Mouse (Mus musculus) heart, adult 2 months (tissue): Measurements from ENCODE around the gene Vill.

ENCODE experiments used
- CTCF ChIP-seq: fragments of 200-600 bp; IDR thresholded peaks from 2 replicates; pipeline ENCODE4 v1.8.1; 2022; ENCODE audit warnings: antibody characterized with exemption, mild to moderate bottlenecking, moderate library complexity
- EP300 ChIP-seq: fragments of 200-500 bp; IDR thresholded peaks from 2 replicates; pipeline ENCODE4 v1.6.1; 2011; ENCODE audit warnings: low read depth, low read length, control low read depth; ENCODE audit not compliant: insufficient read depth
- POLR2A ChIP-seq: fragments of 200-500 bp; IDR thresholded peaks from 2 replicates; pipeline ENCODE4 v1.6.1; 2011; ENCODE audit warnings: mild to moderate bottlenecking, low read depth, low read length, control low read depth; ENCODE audit not compliant: insufficient read depth

GRCm38 (mm10) chr9:119093419-119094295 is 41.1 kb downstream of the Vill start, which contains the start of gene Plcd1:
- TF ChIP-seq CTCF (peak; percentile 51), POLR2A (peak; percentile 77), EP300 (no peak)
